Mouse (Mus musculus) ES-E14 (cell line): ENCODE results near the gene Dmwd.

Experiments used
- CHD2 ChIP-seq: IDR thresholded peaks from 2 replicates; pipeline ENCODE4 v1.6.1; 2014; ENCODE audit warnings: mild to moderate bottlenecking, low read depth, low read length, inconsistent platforms
- ZC3H11A ChIP-seq: IDR thresholded peaks from 2 replicates; pipeline ENCODE4 v1.6.1; 2012; ENCODE audit warnings: low read depth, mild to moderate bottlenecking, inconsistent platforms, low read length, borderline replicate concordance

GRCm38 (mm10) chr7:19109565-19109964 is 33.5 kb downstream of the Dmwd start:
- no peak for TF ChIP-seq CHD2
- TF ChIP-seq ZC3H11A: no peak
